Mouse (Mus musculus) subcutaneous adipose tissue, adult 2 months (tissue): Measurements from ENCODE around the gene Slc10a3. TPM values are rescaled to one million over a fixed set of nuclear protein-coding genes. Genes with fewer than 3 reads are reported as not detected.

Experiments used
- polyA plus RNA-seq: library from polyadenylated mRNA; depleted of rRNA; stranded (reverse); fragments of >200 nt; gene quantifications from 2 replicates; pipeline ENCODE4 v1.2.3, GENCODE M21; 2012; ENCODE audit warnings: low replicate concordance; rRNA removed

Gene Slc10a3
- 25.2 and 30.4 TPM in 2 replicates for polyA plus RNA-seq

GRCm38 (mm10) chrX:74372888-74373549, at the start of gene Slc10a3, which contains the start of gene Ubl4a:
Gene Slc10a3, minus strand, starts transcription at chrX:74373349.
Gene Ubl4a, minus strand, starts transcription at chrX:74373218.

GRCm38 (mm10) chrX:74392535-74393443, 19.6 kb upstream of the Slc10a3 start, which contains the start of the genes Fam3a and Ikbkg:
Gene Fam3a, minus strand, starts transcription at chrX:74393272.
Gene Ikbkg, plus strand, starts transcription at chrX:74393290.

GRCm38 (mm10) chrX:74353467-74353770, 19.7 kb downstream of the Slc10a3 start, which contains the start of gene Lage3:
Gene Lage3, minus strand, starts transcription at chrX:74353618.

GRCm38 (mm10) chrX:74328725-74329161, 44.4 kb downstream of the Slc10a3 start, which contains the start of gene Plxna3:
Gene Plxna3, plus strand, starts transcription at chrX:74329066.

Other genes starting within 250 kb of the Slc10a3 start
- gene Opn1mw, start 245.9 kb downstream of the Slc10a3 start, polyA plus RNA-seq, result not detected in 2 replicates
- gene Mecp2, start 238.0 kb downstream of the Slc10a3 start, polyA plus RNA-seq, result 4.6 and 11.3 TPM in 2 replicates
- not detected in 2 replicates for gene Tex28, start 205.5 kb downstream of the Slc10a3 start, polyA plus RNA-seq
- 0.04 TPM in 1 of 2 replicates, not detected in the other for gene Tktl1, start 196.1 kb downstream of the Slc10a3 start, polyA plus RNA-seq
- 658 and 2,331 TPM in 2 replicates for gene Flna, start 123.5 kb downstream of the Slc10a3 start, polyA plus RNA-seq
- 47.9 and 80.7 TPM in 2 replicates for gene Emd, start 118.7 kb downstream of the Slc10a3 start, polyA plus RNA-seq
- 1,145 and 2,013 TPM in 2 replicates for gene Rpl10, start 102.5 kb downstream of the Slc10a3 start, polyA plus RNA-seq
- 99.6 and 120 TPM in 2 replicates for gene Taz, start 91.4 kb downstream of the Slc10a3 start, polyA plus RNA-seq
- gene Dnase1l1, start 91.0 kb downstream of the Slc10a3 start, polyA plus RNA-seq, result 26.7 and 40.0 TPM in 2 replicates
- gene Atp6ap1, start 76.3 kb downstream of the Slc10a3 start, polyA plus RNA-seq, result 337 and 396 TPM in 2 replicates
- gene Gdi1, start 68.4 kb downstream of the Slc10a3 start, polyA plus RNA-seq, result 291 and 322 TPM in 2 replicates
- 15.7 and 15.8 TPM in 2 replicates for gene Fam50a, start 60.3 kb downstream of the Slc10a3 start, polyA plus RNA-seq
- 14.5 and 58.4 TPM in 2 replicates for gene Plxna3, start 44.3 kb downstream of the Slc10a3 start, polyA plus RNA-seq
- gene Lage3, start 19.7 kb downstream of the Slc10a3 start, polyA plus RNA-seq, result 101 and 103 TPM in 2 replicates
- gene Ubl4a, start 131 bp downstream of the Slc10a3 start, polyA plus RNA-seq, result 49.5 and 56.3 TPM in 2 replicates
- gene Fam3a, start 19.9 kb upstream of the Slc10a3 start, polyA plus RNA-seq, result 50.5 and 59.2 TPM in 2 replicates
- gene Ikbkg, start 19.9 kb upstream of the Slc10a3 start, polyA plus RNA-seq, result 18.2 and 22.3 TPM in 2 replicates
- gene G6pdx, start 55.8 kb upstream of the Slc10a3 start, polyA plus RNA-seq, result 199 and 317 TPM in 2 replicates
- not detected in 2 replicates for gene Gm6880, start 108.0 kb upstream of the Slc10a3 start, polyA plus RNA-seq
- not detected in 2 replicates for gene Olfr1326-ps1, start 201.5 kb upstream of the Slc10a3 start, polyA plus RNA-seq
- not detected in 2 replicates for gene Olfr1325, start 219.3 kb upstream of the Slc10a3 start, polyA plus RNA-seq